9 mouse cellular contexts compared by ENCODE assay signal in genomic region chr2:35269716-35270260, GRCm38 (mm10). TPM values are rescaled to one million over a fixed set of nuclear protein-coding genes. Genes with fewer than 3 reads are reported as not detected.
DNase-seq lines count a peak whose midpoint lies in the region; ATAC-seq lines count a peak whose summit lies in the region.
"Had no signal": no experiment of that assay in that cellular context is flagged by ENCODE, and none has a peak within 500 bp of the region (broad histone marks: within the 10 kb centered on the region; RNA-seq: fewer than 3 reads in every experiment).

No protein-coding gene starts in this region.

- peaks cover 100% of the 10 kb centered on the region for H3K4me1 ChIP-seq in megakaryocyte, embryonic 14.5 days
- peaks cover 94% of the 10 kb centered on the region for H3K4me1 ChIP-seq in heart, embryonic 12.5 days (replicated peaks)
- peaks cover 55% of the 10 kb centered on the region for H3K4me1 ChIP-seq in limb, embryonic 10.5 days

- WGBS in heart, embryonic 12.5 days, result 61% methylated on average over 4 of the region's 4 CpGs
- WGBS in limb, embryonic 10.5 days, result 79% methylated on average over 4 of the region's 4 CpGs

- H3K27ac ChIP-seq in heart, embryonic 12.5 days (ENCODE audit: poor library complexity, severe bottlenecking), result peak overlapping the region; percentile 90
- H3K27ac ChIP-seq in limb, embryonic 10.5 days, result 0 out of 2 replicates have a peak overlapping the region, but pooled peaks have one; percentile 32
- H3K27ac ChIP-seq: midbrain, embryonic 12.5 days had no signal

- DNase-seq in limb, embryonic 10.5 days (ENCODE audit: low spot score), result no peak
- DNase-seq in testis, postnatal 14 days (ENCODE audit: low spot score), result peak; percentile 41
- DNase-seq in right cerebral cortex, adult 2 months (ENCODE audit: low spot score in 2 of 2), result no peak
- DNase-seq: cerebellum, adult 9-11 months had no signal

- no peaks in the 10 kb centered on the region for H3K27me3 ChIP-seq in megakaryocyte, embryonic 14.5 days (replicated peaks)
- no peaks in the 10 kb centered on the region for H3K27me3 ChIP-seq in heart, embryonic 12.5 days (replicated peaks)
- H3K27me3 ChIP-seq in limb, embryonic 10.5 days (ENCODE audit: low read depth, poor library complexity, severe bottlenecking), result peaks cover 18% of the 10 kb centered on the region; the same call in 1 of the 2 replicates

- H3K9me3 ChIP-seq in megakaryocyte, embryonic 14.5 days, result no peaks in the 10 kb centered on the region
- no peaks in the 10 kb centered on the region for H3K9me3 ChIP-seq in heart, embryonic 12.5 days (replicated peaks)
- no peaks in the 10 kb centered on the region for H3K9me3 ChIP-seq in limb, embryonic 10.5 days (replicated peaks)
- H3K9me3 ChIP-seq: midbrain, embryonic 12.5 days had no signal

- peaks cover 88% of the 10 kb centered on the region for H3K36me3 ChIP-seq in megakaryocyte, embryonic 14.5 days (replicated peaks; ENCODE audit: low read length)
- H3K36me3 ChIP-seq in heart, embryonic 12.5 days, result no peaks in the 10 kb centered on the region
- no peaks in the 10 kb centered on the region for H3K36me3 ChIP-seq in limb, embryonic 10.5 days
- H3K36me3 ChIP-seq: midbrain, embryonic 12.5 days had no signal

- H3K9ac ChIP-seq in heart, embryonic 12.5 days, result peak overlapping the region; percentile 29; the same call in 1 of the 2 replicates
- H3K9ac ChIP-seq: midbrain, embryonic 12.5 days had no signal

- ATAC-seq in megakaryocyte, adult 5-6 weeks (ENCODE audit: poor library complexity, severe bottlenecking), result no peak
- no peak for ATAC-seq in heart, embryonic 12.5 days (ENCODE audit: insufficient number of reproducible peaks, low FRiP score)
- no peak for ATAC-seq in inflammation-experienced regulatory T-cells, adult 6 months

- peak overlapping the region; percentile 43; the same call in 1 of the 2 replicates for H3K4me2 ChIP-seq in heart, embryonic 12.5 days

- peak overlapping the region; percentile 86 for H3K4me3 ChIP-seq in megakaryocyte, embryonic 14.5 days (replicated peaks)
- H3K4me3 ChIP-seq in heart, embryonic 12.5 days, result no peak overlapping the region
- no peak overlapping the region for H3K4me3 ChIP-seq in limb, embryonic 10.5 days
- H3K4me3 ChIP-seq: midbrain, embryonic 12.5 days had no signal

RNA-seq across cellular contexts. Expression of gene Gsn, which starts 13.6 kb away (rescaled TPM):
- polyA plus RNA-seq in megakaryocyte, embryonic 14.5 days (2012; ENCODE audit: insufficient read depth, low replicate concordance), result 240 and 422 TPM in 2 replicates
- total RNA-seq in megakaryocyte, adult 5-6 weeks (2015), result 54.1 and 69.6 TPM in 2 replicates
- total RNA-seq in megakaryocyte, adult 5-6 weeks (2017), result 90.9 and 98.1 TPM in 2 replicates
- 186 and 190 TPM in 2 replicates for polyA plus RNA-seq in heart, embryonic 12.5 days (2016; fragmentation: Nextera tagmentation; extraction: Ambion mirVana)
- polyA plus RNA-seq in limb, embryonic 10.5 days (2016; fragmentation: Nextera tagmentation; extraction: Ambion mirVana), result 9.5 and 19.7 TPM in 2 replicates
- 10 to 100 TPM; 16.2 to 28.8 (median 25.4) TPM for polyA plus RNA-seq in inflammation-experienced regulatory T-cells, adult 6 months (2017; shearing (Covaris generic))
